Mouse (Mus musculus) CH12.LX (cell line): ENCODE measurements around the gene Phf7.
A peak's percentile ranks its signal among the peaks of the same experiment; 100 is the strongest.

Experiments
- CHD1 ChIP-seq: IDR thresholded peaks from 2 replicates; pipeline ENCODE4 v1.6.1; 2012; ENCODE audit warnings: low read depth, low read length, improper control_type of control experiment, inconsistent platforms
- CTCF ChIP-seq, 2 experiments: IDR thresholded peaks in 1 of 2; conservative IDR thresholded peaks in 1 of 2; 2 replicates each; pipeline ENCODE4 v1.5.1; 2011 to 2012; ENCODE audit warnings: low read depth in 2 of 2, low read length in 2 of 2, improper control_type of control experiment in 1 of 2, inconsistent platforms in 1 of 2, mild to moderate bottlenecking in 1 of 2, moderate library complexity in 1 of 2
- E2F4 ChIP-seq: IDR thresholded peaks from 2 replicates; pipeline ENCODE4 v1.6.1; 2011; ENCODE audit warnings: low read depth, low read length, improper control_type of control experiment; ENCODE audit not compliant: insufficient replicate concordance
- EP300 ChIP-seq: IDR thresholded peaks from 2 replicates; pipeline ENCODE4 v1.6.1; 2011; ENCODE audit warnings: low read length, improper control_type of control experiment
- JUN ChIP-seq: IDR thresholded peaks from 2 replicates; pipeline ENCODE4 v1.6.1; 2011; ENCODE audit warnings: low read depth, mild to moderate bottlenecking, low read length, improper control_type of control experiment, moderate library complexity; ENCODE audit not compliant: insufficient read depth
- MYC ChIP-seq: IDR thresholded peaks from 2 replicates; pipeline ENCODE4 v1.6.1; 2011; ENCODE audit warnings: low read depth, mild to moderate bottlenecking, improper control_type of control experiment, low read length
- POLR2A ChIP-seq: IDR thresholded peaks from 2 replicates; pipeline ENCODE4 v1.6.1; 2011; ENCODE audit warnings: low read depth, mild to moderate bottlenecking, improper control_type of control experiment, low read length
- POLR2AphosphoS2 ChIP-seq: IDR thresholded peaks from 2 replicates; pipeline ENCODE4 v1.6.1; 2011; ENCODE audit warnings: low read depth, low read length, improper control_type of control experiment
- ZNF384 ChIP-seq: IDR thresholded peaks from 2 replicates; pipeline ENCODE4 v1.6.1; 2012; ENCODE audit warnings: low read depth, low read length, improper control_type of control experiment, inconsistent platforms

DNA sequence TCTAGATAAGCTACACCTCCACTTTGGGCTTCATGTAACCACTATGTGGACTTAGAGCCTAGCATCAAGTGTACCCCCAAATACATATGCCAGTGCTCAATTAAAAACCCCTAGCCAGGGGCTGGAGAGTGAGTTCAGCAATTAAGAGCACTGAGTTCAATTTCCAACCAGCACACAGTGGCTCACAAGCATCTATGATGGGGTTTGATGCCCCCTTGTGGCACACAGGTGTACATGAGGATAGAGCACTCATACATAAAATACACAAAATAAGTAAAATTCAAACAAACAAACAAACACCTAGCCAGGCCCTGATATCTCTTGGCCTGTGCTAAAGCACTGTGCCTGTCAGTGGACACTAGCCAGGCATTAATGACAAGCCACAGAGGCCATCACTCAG lies 55.1 kb downstream of the Phf7 start:
- TF ChIP-seq CTCF (conservative IDR thresholded peaks at IDR 0.05 in 1 of 2, IDR thresholded peaks at IDR 0.05 in 1 of 2; ENCODE audit: low read depth in 2 of 2, low read length in 2 of 2) (peak; percentile 62 to 68; a peak in 3 of 4 replicates), MYC (no peak), POLR2AphosphoS2 (no peak), E2F4 (no peak), POLR2A (no peak), CHD1 (no peak), ZNF384 (no peak), JUN (no peak), EP300 (no peak)
